Mouse (Mus musculus): ENCODE data around the gene Pax8. TPM values are rescaled to one million over a fixed set of nuclear protein-coding genes. Genes with fewer than 3 reads are reported as not detected.

The Pax8 gene
- polyA plus RNA-seq, 1 experiment from 2014 or later = 1.6 TPM

DNA sequence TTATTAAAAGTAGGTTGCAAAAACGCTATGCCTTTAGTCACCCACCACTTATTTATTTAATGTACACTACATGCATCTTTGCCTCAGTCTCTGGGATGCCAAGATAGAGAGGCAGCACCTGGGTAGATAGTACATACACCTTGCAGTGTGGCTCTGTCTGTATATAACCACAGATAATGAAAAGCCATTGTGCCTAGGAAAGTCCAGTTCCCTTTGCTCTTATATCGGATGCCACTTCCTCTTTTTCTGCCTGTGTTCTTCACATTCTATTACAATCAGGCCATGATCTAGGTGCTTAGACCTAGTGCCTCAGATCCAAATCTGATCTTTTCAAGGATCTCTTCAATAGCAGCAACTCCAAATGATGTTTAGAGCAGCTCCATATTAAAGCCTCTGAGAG is 49.8 kb downstream of the Pax8 start:
- 81% methylated on average over 2 of the region's 2 CpGs for WGBS
- Histone ChIP-seq H3K27ac (no peak overlapping the region), H3K4me3 (no peak overlapping the region), H3K27me3 (ENCODE audit: insufficient read depth, poor library complexity, severe bottlenecking) (no peaks in the 10 kb centered on the region), H3K9me3 (no peaks in the 10 kb centered on the region), H3K4me1 (no peaks in the 10 kb centered on the region), H3K36me3 (no peaks in the 10 kb centered on the region)
- no peak for DNase-seq (ENCODE audit: low spot score)

DNA sequence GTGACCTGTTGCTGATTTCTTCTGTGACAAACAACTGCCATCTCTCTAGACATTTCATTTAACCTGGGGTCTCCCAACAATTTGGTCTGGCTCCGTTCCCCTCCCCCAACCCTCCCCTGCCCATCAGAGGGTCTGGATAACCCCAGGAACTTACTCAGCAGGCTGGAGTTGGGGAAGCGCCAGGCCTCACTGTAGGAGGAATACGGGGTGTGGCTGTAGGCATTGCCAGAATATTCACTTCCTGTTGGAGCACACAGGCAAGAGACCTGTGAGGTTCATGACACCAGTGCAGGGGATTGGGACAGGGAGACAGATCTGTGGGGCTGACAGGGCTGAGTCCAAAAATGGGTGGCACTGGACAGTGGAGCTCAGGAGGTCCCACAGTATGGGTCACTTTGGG is 52.6 kb downstream of the Pax8 start:
- Histone ChIP-seq H3K36me3 (no peaks in the 10 kb centered on the region), H3K27me3 (ENCODE audit: insufficient read depth, poor library complexity, severe bottlenecking) (peaks cover 6% of the 10 kb centered on the region; the same call in 1 of the 2 replicates), H3K9me3 (no peaks in the 10 kb centered on the region), H3K27ac (no peak overlapping the region), H3K4me3 (no peak overlapping the region), H3K4me1 (no peaks in the 10 kb centered on the region)
- no peak for DNase-seq (ENCODE audit: low spot score)
- 67% methylated on average over 3 of the region's 3 CpGs for WGBS

DNA sequence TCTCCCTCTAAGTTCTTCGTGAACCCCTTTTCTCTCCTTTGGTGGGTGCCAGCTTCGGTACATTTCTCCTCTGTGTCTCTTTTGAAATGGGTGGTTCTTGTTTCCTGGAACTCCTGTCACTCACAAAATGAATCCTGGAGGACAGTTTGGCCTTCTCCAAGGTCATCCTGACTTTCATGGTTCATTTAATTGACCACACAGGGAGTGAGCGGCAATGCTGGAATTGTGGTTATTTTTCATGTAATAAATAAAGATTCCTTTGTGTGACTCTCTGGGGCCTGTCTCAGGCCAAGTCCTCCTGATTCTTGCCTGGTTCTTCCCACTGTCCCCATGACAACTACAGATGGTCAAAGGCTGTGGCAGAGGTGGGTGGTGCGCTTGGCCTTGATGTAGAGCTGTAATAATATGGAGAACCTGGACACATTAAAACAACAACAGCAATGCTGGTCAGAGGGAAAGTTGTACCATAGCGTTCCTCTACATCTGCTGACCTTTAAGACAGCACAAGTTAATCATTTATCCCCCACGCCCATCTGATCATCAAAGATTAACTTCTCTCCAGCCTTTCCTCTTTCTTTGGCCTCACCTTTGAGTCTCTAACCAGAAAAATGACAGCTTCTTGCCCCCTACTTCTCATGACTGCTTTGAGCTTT is 54.1 kb downstream of the Pax8 start:
- WGBS = 85% methylated on average over 6 of the region's 6 CpGs
- H3K4me1 ChIP-seq = peaks cover 5% of the 10 kb centered on the region; the same call in 1 of the 2 replicates
- H3K27ac ChIP-seq = no peak overlapping the region
- no peaks in the 10 kb centered on the region for H3K9me3 ChIP-seq
- peaks cover 20% of the 10 kb centered on the region for H3K27me3 ChIP-seq (ENCODE audit: insufficient read depth, poor library complexity, severe bottlenecking)
- no peak for DNase-seq (ENCODE audit: low spot score)
- H3K36me3 ChIP-seq = no peaks in the 10 kb centered on the region
- no peak overlapping the region for H3K4me3 ChIP-seq

DNA sequence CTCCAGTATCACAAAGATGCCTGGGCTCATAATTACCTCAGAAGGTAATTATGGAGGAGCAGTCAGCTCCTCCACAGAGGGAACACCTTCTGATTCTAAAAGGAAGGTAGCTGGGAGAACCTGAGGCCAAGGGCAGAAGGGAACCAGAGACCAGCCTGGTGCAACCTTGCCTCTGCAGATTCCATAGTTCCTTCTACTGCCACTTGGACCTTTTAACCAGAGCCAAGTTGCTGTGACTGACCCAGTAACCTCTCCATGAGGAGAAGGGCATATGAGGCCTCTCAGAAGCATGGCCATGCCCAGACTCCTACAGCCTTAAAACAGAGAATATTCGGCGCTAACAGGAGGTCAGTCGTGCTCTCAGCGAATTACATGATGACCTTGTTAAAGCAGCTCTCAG is 57.8 kb downstream of the Pax8 start:
- Histone ChIP-seq H3K4me3 (no peak overlapping the region), H3K36me3 (no peaks in the 10 kb centered on the region), H3K27ac (no peak overlapping the region), H3K4me1 (peaks cover 5% of the 10 kb centered on the region; the same call in 1 of the 2 replicates), H3K27me3 (ENCODE audit: insufficient read depth, poor library complexity, severe bottlenecking) (peaks cover 29% of the 10 kb centered on the region), H3K9me3 (no peaks in the 10 kb centered on the region)
- no peak for DNase-seq (ENCODE audit: low spot score)
- 74% methylated on average over 4 of the region's 4 CpGs for WGBS

DNA sequence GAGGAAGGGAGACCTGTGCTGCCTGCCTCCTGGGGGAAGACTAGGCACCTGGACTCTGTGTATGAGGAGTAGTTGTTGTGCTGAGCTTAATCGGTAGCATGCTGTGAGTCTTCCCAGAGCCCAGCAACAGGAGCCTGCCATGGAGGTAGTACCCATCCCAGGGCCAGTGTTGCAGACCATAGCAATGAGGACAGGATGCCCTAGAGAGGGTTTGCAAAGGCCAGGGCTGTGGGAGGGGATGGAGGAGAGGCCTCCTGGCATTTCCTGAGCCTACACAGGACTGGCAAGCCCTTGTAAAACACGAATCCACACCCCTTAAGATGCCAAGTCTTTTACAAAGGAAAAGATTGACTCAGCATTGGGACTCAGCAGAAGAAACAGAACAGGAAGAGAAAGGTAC is 58.3 kb downstream of the Pax8 start:
- Histone ChIP-seq H3K36me3 (no peaks in the 10 kb centered on the region), H3K4me1 (peaks cover 5% of the 10 kb centered on the region; the same call in 1 of the 2 replicates), H3K4me3 (no peak overlapping the region), H3K27me3 (ENCODE audit: insufficient read depth, poor library complexity, severe bottlenecking) (peaks cover 29% of the 10 kb centered on the region), H3K9me3 (no peaks in the 10 kb centered on the region), H3K27ac (no peak overlapping the region)
- no peak for DNase-seq (ENCODE audit: low spot score)
- 15% methylated on average over 2 of the region's 2 CpGs for WGBS

DNA sequence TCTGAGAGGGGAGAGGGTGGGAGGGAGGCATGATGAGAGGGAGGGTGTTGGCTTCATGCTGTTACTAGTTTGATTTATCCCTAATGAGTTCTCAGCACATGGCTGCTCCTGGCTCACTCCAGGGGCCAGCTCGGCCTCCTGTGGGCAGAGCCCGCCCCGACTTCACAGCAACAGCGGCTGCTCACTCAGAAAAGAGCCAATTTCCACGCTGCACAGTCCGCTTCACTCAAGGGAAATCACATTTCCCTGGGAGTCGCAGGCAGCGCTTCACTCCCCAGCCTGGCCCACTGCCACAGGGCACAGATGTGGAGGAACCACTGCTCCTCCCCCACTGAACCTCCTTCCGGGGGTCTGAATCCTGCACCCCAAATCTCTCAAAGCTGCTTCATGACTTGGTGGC is 58.7 kb downstream of the Pax8 start:
- H3K27ac ChIP-seq = no peak overlapping the region
- H3K36me3 ChIP-seq = no peaks in the 10 kb centered on the region
- H3K4me1 ChIP-seq = peaks cover 5% of the 10 kb centered on the region; the same call in 1 of the 2 replicates
- DNase-seq (ENCODE audit: low spot score) = no peak
- no peak overlapping the region for H3K4me3 ChIP-seq
- H3K9me3 ChIP-seq = no peaks in the 10 kb centered on the region
- WGBS = 13% methylated on average over 9 of the region's 9 CpGs
- peaks cover 30% of the 10 kb centered on the region for H3K27me3 ChIP-seq (ENCODE audit: insufficient read depth, poor library complexity, severe bottlenecking)

DNA sequence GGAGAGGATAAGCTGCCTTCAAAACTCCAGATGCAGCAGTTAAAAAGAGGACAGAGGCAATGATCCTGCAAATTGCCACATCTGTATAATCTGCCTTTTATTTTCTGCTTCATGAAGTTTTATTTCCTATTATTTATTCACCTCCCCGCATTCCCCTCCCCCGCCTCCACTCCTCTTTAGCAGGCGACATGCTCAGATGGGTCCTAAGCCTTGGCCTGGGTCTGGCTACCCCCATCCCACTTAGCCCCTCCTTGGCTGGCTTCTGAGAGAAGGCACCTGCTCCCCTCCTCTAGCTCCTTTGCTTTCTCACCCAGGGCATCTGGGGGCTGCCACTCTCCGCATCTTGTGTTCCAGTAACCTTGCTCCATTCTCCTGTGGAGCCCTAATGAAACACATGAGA is 61.7 kb downstream of the Pax8 start:
- H3K36me3 ChIP-seq = no peaks in the 10 kb centered on the region
- WGBS = 82% methylated on average over 4 of the region's 4 CpGs
- peaks cover 5% of the 10 kb centered on the region; the same call in 1 of the 2 replicates for H3K4me1 ChIP-seq
- H3K27me3 ChIP-seq (ENCODE audit: insufficient read depth, poor library complexity, severe bottlenecking) = peaks cover 34% of the 10 kb centered on the region
- H3K27ac ChIP-seq = no peak overlapping the region
- H3K9me3 ChIP-seq = no peaks in the 10 kb centered on the region
- H3K4me3 ChIP-seq = no peak overlapping the region
- DNase-seq (ENCODE audit: low spot score) = no peak

DNA sequence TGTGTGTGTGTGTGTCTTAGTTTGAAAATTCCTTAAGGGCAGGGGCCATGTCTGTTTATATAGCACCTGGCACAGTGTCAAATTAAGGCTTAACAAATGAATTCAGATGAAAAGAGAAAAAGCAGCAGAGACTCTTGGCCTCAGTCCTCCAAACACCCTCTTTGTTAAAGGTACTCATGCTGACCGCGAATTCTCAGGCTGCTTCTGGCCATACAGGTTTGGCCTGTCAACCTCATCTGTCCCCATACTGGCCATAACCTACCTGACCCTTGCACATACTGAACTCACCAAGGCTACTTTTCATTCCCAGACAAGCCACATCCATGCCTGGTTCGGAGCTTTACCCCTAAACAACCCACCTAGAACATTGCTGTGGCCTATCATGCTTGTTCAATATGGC is 62.2 kb downstream of the Pax8 start:
- WGBS = 76% methylated on average over 3 of the region's 3 CpGs
- H3K27me3 ChIP-seq (ENCODE audit: insufficient read depth, poor library complexity, severe bottlenecking) = peaks cover 35% of the 10 kb centered on the region
- no peak overlapping the region for H3K4me3 ChIP-seq
- H3K9me3 ChIP-seq = no peaks in the 10 kb centered on the region
- H3K27ac ChIP-seq = no peak overlapping the region
- peaks cover 5% of the 10 kb centered on the region; the same call in 1 of the 2 replicates for H3K4me1 ChIP-seq
- DNase-seq (ENCODE audit: low spot score) = no peak
- no peaks in the 10 kb centered on the region for H3K36me3 ChIP-seq

DNA sequence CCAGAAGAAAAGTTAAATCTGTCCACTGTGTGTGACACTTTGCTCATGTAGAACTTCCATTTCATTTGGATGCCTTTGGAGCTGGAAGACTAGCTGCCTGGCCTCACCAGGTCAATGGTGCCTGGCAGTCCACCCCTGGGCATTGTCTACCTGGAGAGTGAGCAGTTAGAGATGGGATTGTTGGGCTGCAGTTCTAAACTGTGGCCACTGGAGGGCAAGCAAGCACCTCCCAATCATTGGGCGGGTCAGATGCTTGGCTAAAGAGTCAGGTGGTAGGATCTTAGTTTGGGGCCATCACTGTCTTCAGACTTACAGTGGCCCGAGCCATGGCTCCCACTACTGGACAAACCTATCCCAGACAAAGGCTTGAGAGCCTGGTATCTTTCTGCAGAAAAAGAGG is 66.2 kb downstream of the Pax8 start:
- no peak for DNase-seq (ENCODE audit: low spot score)
- no peak overlapping the region for H3K27ac ChIP-seq
- H3K27me3 ChIP-seq (ENCODE audit: insufficient read depth, poor library complexity, severe bottlenecking) = peaks cover 45% of the 10 kb centered on the region
- H3K4me1 ChIP-seq = peaks cover 7% of the 10 kb centered on the region; the same call in 1 of the 2 replicates
- no peaks in the 10 kb centered on the region for H3K36me3 ChIP-seq
- no peaks in the 10 kb centered on the region for H3K9me3 ChIP-seq
- WGBS = 3% methylated on average over 2 of the region's 2 CpGs
- H3K4me3 ChIP-seq = no peak overlapping the region

DNA sequence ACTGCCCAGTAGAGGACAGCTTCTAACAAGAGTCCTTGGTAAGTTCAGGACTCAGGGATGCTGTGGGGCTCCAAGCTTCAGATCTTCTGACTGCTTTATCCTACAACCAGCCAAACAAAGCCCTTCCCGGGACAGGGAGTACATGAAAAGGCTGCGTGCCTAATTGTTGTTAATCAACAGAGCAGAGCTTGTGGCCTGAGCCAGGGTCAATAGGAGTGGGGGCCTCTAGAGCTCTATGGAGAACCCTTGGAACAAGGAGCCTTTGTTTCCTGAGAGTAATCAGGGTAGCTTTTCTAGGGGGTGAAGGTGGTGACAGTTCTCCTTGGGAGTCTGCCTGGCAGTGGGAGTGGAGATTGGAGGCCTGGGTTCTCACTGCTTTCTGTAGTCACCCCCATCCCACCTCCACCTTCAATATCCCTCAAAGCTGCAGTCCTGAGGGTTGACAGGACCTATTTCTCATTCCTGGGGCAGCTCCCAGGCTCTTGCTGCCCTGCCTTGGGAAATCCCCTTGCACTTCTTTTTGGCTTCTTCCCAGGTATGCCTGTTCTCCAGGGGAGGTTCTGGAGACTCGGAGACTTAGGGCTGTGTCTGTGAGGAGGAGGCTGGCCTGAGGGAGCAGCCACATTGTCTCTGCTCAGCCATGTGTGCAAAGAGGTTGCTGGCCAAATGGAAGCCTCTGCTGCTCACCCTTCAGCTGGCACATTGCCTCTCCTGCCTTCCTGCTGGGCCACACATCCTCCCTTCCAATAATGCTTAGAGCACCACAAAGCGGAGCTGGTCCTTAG is 67.5 kb downstream of the Pax8 start:
- Histone ChIP-seq H3K36me3 (no peaks in the 10 kb centered on the region), H3K27ac (no peak overlapping the region), H3K27me3 (ENCODE audit: insufficient read depth, poor library complexity, severe bottlenecking) (peaks cover 50% of the 10 kb centered on the region), H3K9me3 (no peaks in the 10 kb centered on the region), H3K4me1 (peaks cover 7% of the 10 kb centered on the region; the same call in 1 of the 2 replicates), H3K4me3 (no peak overlapping the region)
- 55% methylated on average over 4 of the region's 4 CpGs for WGBS
- DNase-seq (ENCODE audit: low spot score) = no peak

DNA sequence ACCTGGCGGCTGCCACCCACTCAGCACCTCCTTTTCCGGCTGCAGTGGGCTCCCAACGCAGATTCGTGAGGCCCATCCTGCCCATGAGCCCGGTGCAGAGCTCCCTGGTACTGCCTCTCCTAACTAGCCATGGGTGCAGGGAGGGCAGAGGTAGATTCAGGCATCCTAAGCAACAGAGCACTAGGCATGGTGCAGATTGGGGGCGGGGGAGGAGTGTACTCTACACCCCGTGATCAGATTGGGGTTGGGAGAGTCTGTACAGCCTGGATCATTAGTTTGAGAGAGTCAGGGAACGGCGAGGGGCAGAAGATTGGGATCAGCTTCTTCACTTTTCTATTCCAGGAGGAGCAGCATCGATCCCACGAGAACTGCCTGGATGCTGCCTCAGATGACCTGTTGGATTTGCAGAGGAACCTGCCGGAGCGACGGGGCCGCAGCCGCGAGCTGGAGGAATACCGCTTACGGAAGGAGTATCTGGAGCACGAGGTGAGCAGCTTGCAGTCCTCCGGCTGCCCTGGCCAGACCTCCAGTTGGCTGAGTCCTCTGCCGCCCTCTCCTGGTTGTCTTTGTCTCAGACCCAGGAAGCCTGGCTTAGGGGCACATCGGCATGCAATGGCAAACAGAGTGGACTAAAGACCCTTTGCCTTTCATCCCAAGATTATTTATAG is 69.9 kb downstream of the Pax8 start:
- H3K4me1 ChIP-seq = peaks cover 7% of the 10 kb centered on the region; the same call in 1 of the 2 replicates
- DNase-seq (ENCODE audit: low spot score) = peak; percentile 84
- 10% methylated on average over 23 of the region's 23 CpGs for WGBS
- H3K27ac ChIP-seq = no peak overlapping the region
- H3K36me3 ChIP-seq = no peaks in the 10 kb centered on the region
- peaks cover 46% of the 10 kb centered on the region for H3K27me3 ChIP-seq (ENCODE audit: insufficient read depth, poor library complexity, severe bottlenecking)
- H3K9me3 ChIP-seq = no peaks in the 10 kb centered on the region
- peak overlapping the region; percentile 38 for H3K4me3 ChIP-seq

DNA sequence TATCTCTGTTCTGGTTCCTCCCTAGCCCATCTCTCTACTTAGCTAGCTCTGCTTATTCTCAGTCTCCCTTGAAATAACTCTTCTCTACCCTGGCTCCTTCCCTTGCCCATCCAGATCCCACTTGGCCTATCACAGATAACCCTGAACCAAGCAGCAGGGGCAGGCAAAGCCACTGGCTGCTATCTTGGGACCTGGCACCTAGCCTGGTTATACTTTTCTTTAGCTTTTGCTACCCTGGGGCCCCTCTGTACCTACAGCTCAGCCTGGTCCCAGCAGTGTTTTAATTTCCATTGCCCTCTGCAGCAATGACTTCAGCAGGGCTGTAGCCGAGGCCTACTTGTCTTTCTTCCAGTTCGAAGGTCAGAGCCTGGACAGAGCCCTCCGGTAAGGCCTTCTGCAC is 74.7 kb downstream of the Pax8 start:
- peaks cover 27% of the 10 kb centered on the region for H3K27me3 ChIP-seq (ENCODE audit: insufficient read depth, poor library complexity, severe bottlenecking)
- WGBS = 76% methylated on average over 3 of the region's 3 CpGs

DNA sequence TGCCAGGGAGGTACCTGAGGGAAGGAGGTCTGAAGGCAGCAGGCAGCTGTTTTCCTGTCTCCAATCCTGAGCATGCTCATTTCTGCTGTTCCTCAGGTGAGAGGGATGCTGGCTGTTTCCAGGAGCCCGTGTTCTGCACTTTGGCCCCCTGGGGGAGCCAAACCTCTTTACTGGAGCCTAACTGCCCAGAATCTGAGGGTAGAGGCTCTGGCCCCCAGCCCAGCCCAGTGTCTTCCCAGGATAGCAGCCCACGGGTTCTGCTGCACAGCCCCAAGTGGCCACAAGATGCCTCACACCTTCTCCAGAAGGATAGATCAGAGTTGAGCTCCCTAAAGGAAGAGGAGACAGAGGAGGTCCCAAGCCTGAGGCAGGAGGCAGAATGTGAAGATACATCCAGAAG is 78.3 kb downstream of the Pax8 start:
- Histone ChIP-seq H3K4me3 (no peak overlapping the region), H3K9me3 (no peaks in the 10 kb centered on the region), H3K36me3 (no peaks in the 10 kb centered on the region), H3K4me1 (no peaks in the 10 kb centered on the region), H3K27me3 (ENCODE audit: insufficient read depth, poor library complexity, severe bottlenecking) (0 out of 2 replicates have a peak, but pooled peaks cover 5% of the 10 kb centered on the region), H3K27ac (no peak overlapping the region)
- WGBS = 8% methylated on average over 2 of the region's 2 CpGs
- DNase-seq (ENCODE audit: low spot score) = no peak

More for the DNA sequence above, 74.7 kb downstream of the Pax8 start:
- no peak overlapping the region for H3K27ac ChIP-seq
- H3K4me3 ChIP-seq = no peak overlapping the region
- DNase-seq (ENCODE audit: low spot score) = no peak
- no peaks in the 10 kb centered on the region for H3K9me3 ChIP-seq
- H3K36me3 ChIP-seq = no peaks in the 10 kb centered on the region
- H3K4me1 ChIP-seq = peaks cover 7% of the 10 kb centered on the region; the same call in 1 of the 2 replicates
